Mouse (Mus musculus) hindbrain, embryonic 12.5 days (tissue): ENCODE measurements around the gene Cmtm8. TPM values are rescaled to one million over a fixed set of nuclear protein-coding genes. Genes with fewer than 3 reads are reported as not detected.
A peak's percentile ranks its signal among the peaks of the same experiment; 100 is the strongest.

ENCODE experiments used
- ATAC-seq: fragments of 200-750 bp; cut with Nextera tagmentation; 2 replicates; pipeline ENCODE4 v1.8.0; 2017; ENCODE audit warnings: moderate TSS enrichment; ENCODE audit not compliant: low FRiP score
- H3K27ac ChIP-seq: fragments of 300-500 bp; sonication (generic); 2 replicates; pipeline ENCODE4 v1.5.1; 2016; ENCODE audit warnings: mild to moderate bottlenecking
- H3K27me3 ChIP-seq: fragments of 300-500 bp; sonication (generic); 2 replicates; pipeline ENCODE4 v1.6.1; 2016; ENCODE audit warnings: mild to moderate bottlenecking
- H3K36me3 ChIP-seq: fragments of 300-500 bp; sonication (generic); 2 replicates; pipeline ENCODE4 v1.6.1; 2016; ENCODE audit warnings: mild to moderate bottlenecking
- H3K4me1 ChIP-seq: fragments of 300-500 bp; sonication (generic); 2 replicates; pipeline ENCODE4 v1.6.1; 2016
- H3K4me2 ChIP-seq: fragments of 300-500 bp; sonication (generic); replicated peaks from 2 replicates; pipeline ENCODE4 v1.6.1; 2016; ENCODE audit warnings: mild to moderate bottlenecking
- H3K4me3 ChIP-seq: fragments of 300-500 bp; sonication (generic); 2 replicates; pipeline ENCODE4 v1.5.1; 2016; ENCODE audit warnings: mild to moderate bottlenecking
- H3K9ac ChIP-seq: fragments of 300-500 bp; sonication (generic); 2 replicates; pipeline ENCODE4 v1.6.1; 2016; ENCODE audit warnings: mild to moderate bottlenecking, moderate library complexity
- H3K9me3 ChIP-seq: fragments of 300-500 bp; sonication (generic); replicated peaks from 2 replicates; pipeline ENCODE4 v1.6.1; 2016; ENCODE audit warnings: mild to moderate bottlenecking
- WGBS: fragments of 180-500 bp; shearing (Covaris S2); methylation state at CpG from one replicate; pipeline ENCODE4 v1.1.7; 2016; 5-methylcytosine and 5-hydroxymethylcytosine counted together
- polyA plus RNA-seq: library from polyadenylated mRNA; unstranded; fragments of >200 nt; fragmentation: Nextera tagmentation; extraction: Ambion mirVana; gene quantifications from 2 replicates; pipeline ENCODE4 v1.2.1, GENCODE M21; 2016

Gene Cmtm8
- polyA plus RNA-seq, 1 experiment from 2014 or later = 41.5 TPM

DNA sequence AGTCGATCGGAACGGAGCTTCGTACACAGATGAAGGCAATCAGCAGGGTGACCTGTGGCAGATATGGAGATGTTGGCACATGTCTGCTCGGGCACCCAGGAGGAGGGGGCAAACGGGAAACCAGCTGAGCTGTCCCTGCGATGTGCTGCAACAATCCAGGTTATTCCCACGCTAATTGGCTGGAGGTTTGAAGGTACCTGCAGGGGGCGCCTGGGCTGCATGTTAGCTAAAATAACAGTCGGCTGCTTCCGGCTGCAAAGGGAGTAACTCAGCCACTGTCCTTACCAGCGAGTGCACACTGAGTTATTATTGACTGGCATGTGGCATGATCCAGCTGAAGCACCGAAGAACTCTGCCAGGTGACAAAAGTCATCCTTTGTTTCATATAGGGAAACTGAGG lies 80.6 kb downstream of the Cmtm8 start:
- Histone ChIP-seq H3K4me1 (peaks cover 14% of the 10 kb centered on the region), H3K36me3 (no peaks in the 10 kb centered on the region), H3K9me3 (no peaks in the 10 kb centered on the region), H3K9ac (no peak overlapping the region), H3K4me2 (no peak overlapping the region), H3K4me3 (no peak overlapping the region), H3K27me3 (no peaks in the 10 kb centered on the region), H3K27ac (no peak overlapping the region)
- WGBS = 67% methylated on average over 13 of the region's 13 CpGs
- no peak for ATAC-seq

DNA sequence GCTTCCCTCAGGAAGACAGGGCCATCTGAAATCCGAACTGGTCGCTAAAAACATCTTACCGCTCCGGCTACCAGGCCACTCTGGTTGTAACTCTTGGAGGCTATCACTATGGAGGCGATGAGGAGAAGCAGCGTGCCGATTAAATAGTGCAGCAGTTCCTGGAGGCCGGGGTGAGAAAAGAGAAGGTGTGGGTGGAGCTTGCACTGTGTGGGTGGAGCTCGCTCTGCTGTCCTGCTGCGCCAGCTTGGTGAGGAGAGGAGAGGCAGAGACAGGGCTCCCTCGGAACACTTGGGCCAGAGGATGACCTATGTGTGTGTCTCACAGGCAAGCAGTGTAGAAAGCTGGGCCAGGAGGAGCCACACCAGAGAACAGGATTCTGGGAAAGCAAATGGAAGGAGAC lies 82.1 kb downstream of the Cmtm8 start:
- Histone ChIP-seq H3K9ac (no peak overlapping the region), H3K27ac (no peak overlapping the region), H3K9me3 (no peaks in the 10 kb centered on the region), H3K4me1 (peaks cover 2% of the 10 kb centered on the region; the same call in 1 of the 2 replicates), H3K4me2 (no peak overlapping the region), H3K27me3 (no peaks in the 10 kb centered on the region), H3K4me3 (no peak overlapping the region), H3K36me3 (0 out of 2 replicates have a peak, but pooled peaks cover 1% of the 10 kb centered on the region)
- no peak for ATAC-seq
- WGBS = 76% methylated on average over 11 of the region's 11 CpGs

DNA sequence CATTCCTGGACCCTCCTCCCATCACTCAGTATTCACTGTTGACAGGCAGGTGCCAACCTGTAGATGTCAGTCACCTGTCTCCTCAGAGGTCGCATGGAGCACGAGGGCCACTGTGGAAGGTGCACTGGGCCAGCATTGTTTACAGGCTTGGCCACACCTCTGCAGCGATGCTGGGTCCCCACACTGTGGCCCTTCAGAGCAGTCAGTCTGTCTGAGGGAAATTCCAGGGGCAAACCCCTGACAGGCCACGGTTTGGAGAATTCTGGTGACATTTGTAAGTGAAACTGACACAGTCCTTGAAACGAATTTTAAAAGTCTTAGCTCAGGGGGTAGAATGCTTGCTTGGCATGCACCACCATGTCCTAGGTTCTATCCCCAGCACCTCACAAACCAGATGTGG lies 83.6 kb downstream of the Cmtm8 start:
- H3K4me2 ChIP-seq = no peak overlapping the region
- 0 out of 2 replicates have a peak, but pooled peaks cover 4% of the 10 kb centered on the region for H3K36me3 ChIP-seq
- ATAC-seq = no peak
- no peak overlapping the region for H3K4me3 ChIP-seq
- 82% methylated on average over 5 of the region's 5 CpGs for WGBS
- no peak overlapping the region for H3K9ac ChIP-seq
- no peaks in the 10 kb centered on the region for H3K9me3 ChIP-seq
- H3K27me3 ChIP-seq = no peaks in the 10 kb centered on the region
- no peak overlapping the region for H3K27ac ChIP-seq
- H3K4me1 ChIP-seq = no peaks in the 10 kb centered on the region

DNA sequence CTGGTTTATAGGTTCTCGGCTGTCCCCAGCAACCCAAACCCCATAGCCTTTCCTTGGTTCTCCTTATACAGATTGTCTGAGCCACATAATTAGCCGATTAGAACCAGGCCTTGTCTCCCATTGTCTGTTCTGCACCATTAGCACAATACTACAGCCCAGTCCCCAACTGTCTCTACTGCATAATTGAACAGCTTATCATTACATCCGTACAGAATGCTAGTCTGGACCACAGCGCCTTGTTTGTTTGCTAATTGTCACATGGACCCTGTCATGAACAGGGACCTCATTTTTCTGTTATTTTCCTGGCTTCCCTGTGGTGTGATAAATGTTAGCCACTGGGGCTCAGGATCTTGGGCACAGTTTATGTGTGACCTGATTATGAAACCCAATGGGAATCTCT lies 84.1 kb downstream of the Cmtm8 start:
- 65% methylated on average over 4 of the region's 4 CpGs for WGBS
- H3K4me1 ChIP-seq = no peaks in the 10 kb centered on the region
- H3K27me3 ChIP-seq = no peaks in the 10 kb centered on the region
- H3K9ac ChIP-seq = no peak overlapping the region
- no peak; the same call in 1 of the 2 replicates for ATAC-seq
- no peaks in the 10 kb centered on the region for H3K9me3 ChIP-seq
- H3K27ac ChIP-seq = no peak overlapping the region
- H3K4me3 ChIP-seq = no peak overlapping the region
- 0 out of 2 replicates have a peak, but pooled peaks cover 4% of the 10 kb centered on the region for H3K36me3 ChIP-seq
- H3K4me2 ChIP-seq = no peak overlapping the region

DNA sequence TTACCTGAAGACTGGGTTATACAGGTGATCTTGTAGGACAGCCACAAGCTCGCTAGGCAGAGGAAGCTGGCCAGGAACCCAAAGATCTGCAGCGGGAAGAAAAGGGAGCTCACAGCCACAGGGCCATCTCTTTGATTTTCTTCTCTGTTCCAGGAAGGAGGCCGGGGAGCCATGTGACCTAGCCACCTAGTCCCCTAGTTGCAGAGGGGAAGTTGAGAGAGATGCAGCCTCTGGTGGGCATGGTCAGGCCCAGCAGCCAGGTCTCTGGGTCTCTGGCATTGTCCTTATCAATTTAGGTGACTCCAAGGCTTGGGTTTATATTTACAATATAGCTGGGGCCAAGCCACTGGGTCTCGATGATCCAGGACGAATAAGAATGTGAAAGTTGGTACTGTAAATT lies 85.2 kb downstream of the Cmtm8 start:
- Histone ChIP-seq H3K36me3 (0 out of 2 replicates have a peak, but pooled peaks cover 4% of the 10 kb centered on the region), H3K27me3 (no peaks in the 10 kb centered on the region), H3K4me2 (no peak overlapping the region), H3K9me3 (no peaks in the 10 kb centered on the region), H3K9ac (no peak overlapping the region), H3K27ac (no peak overlapping the region; the same call in 1 of the 2 replicates), H3K4me3 (no peak overlapping the region), H3K4me1 (no peaks in the 10 kb centered on the region)
- 86% methylated on average over 5 of the region's 5 CpGs for WGBS
- no peak for ATAC-seq

DNA sequence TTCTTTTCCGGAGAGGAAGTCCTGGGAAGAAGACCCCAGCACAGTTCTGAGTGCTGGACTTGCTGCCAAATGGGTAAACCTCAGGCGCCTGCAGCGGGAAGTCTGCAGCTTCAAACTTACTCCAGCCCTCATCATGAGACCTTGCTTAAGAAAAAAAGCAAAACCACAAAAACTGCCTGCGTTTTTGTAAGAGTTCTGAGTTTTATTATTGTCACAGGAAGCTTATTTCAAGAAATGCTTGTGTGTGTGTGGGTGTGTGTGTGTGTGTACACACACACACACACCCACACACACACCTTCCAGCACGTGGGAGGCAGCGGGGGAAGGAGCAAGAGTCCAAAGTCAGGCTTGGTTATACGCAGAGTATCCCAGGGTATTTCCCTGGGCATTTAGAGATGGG lies 85.7 kb downstream of the Cmtm8 start:
- Histone ChIP-seq H3K27ac (no peak overlapping the region; the same call in 1 of the 2 replicates), H3K4me2 (no peak overlapping the region), H3K4me3 (no peak overlapping the region), H3K9me3 (no peaks in the 10 kb centered on the region), H3K4me1 (peaks cover 1% of the 10 kb centered on the region; the same call in 1 of the 2 replicates), H3K9ac (no peak overlapping the region), H3K36me3 (0 out of 2 replicates have a peak, but pooled peaks cover 4% of the 10 kb centered on the region), H3K27me3 (no peaks in the 10 kb centered on the region)
- ATAC-seq = no peak
- 82% methylated on average over 7 of the region's 7 CpGs for WGBS

DNA sequence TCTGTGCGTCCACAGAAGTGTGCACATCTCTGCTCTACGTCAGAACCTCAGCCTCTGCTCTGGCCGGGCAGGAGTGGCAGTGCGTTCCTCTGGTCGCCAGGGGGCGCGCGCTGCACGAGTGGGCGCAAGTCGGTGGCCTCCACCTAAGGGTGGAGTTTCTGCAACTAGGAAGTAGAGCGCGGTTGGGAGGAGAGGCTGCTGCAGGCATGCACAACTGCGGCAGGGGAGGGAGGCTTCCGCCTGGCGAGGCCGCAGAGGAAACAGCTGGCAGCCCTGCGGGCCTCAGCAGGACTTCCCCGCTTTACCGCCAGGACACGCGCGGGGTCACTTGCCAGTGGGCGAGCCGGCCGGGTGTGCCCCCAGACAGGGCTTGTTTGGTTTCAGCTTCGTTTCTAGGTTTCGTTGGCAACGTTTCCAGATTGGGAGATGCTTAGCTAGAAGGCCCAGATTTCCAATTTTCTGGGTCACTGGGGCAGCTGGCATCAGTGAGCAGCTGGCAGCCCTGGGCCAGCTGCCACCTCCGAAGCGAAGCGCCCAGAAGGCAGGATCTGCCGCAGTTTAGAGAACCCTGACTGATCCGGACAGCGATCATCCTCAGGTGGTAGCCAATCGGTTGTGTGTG lies 91.0 kb downstream of the Cmtm8 start:
- peak overlapping the region; percentile 64 for H3K27ac ChIP-seq
- ATAC-seq = peak; percentile 87
- peak overlapping the region; percentile 55 for H3K9ac ChIP-seq
- peak overlapping the region; percentile 38 for H3K4me3 ChIP-seq
- 8% methylated on average over 36 of the region's 36 CpGs for WGBS
- H3K4me1 ChIP-seq = peaks cover 9% of the 10 kb centered on the region
- peaks cover 22% of the 10 kb centered on the region for H3K36me3 ChIP-seq
- H3K9me3 ChIP-seq = no peaks in the 10 kb centered on the region
- peak overlapping the region; percentile 66 for H3K4me2 ChIP-seq
- H3K27me3 ChIP-seq = no peaks in the 10 kb centered on the region

DNA sequence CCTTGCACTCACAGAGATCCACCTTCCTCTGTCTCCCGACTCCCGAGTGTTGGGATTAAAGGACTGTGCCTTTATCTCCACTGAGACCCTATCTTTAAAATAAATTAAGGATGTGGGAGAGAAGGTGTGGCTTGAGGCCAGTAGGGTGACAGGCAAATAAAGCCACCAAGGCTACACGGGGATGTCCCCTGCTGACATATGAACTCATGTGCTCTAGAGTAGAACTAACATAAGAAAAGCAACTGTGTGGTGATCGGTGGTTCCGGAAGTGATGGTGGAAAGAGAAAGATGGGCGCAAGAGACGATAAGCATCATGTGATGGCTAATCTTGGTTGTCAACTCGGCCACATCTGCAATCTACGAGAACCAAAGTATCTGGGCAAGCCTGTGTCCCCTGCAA lies 91.6 kb downstream of the Cmtm8 start:
- peak; percentile 9 for ATAC-seq
- Histone ChIP-seq H3K27me3 (no peaks in the 10 kb centered on the region), H3K36me3 (peaks cover 29% of the 10 kb centered on the region), H3K9me3 (no peaks in the 10 kb centered on the region), H3K4me3 (no peak overlapping the region), H3K27ac (no peak overlapping the region; the same call in 1 of the 2 replicates), H3K4me2 (peak overlapping the region; percentile 66), H3K9ac (no peak overlapping the region), H3K4me1 (peaks cover 9% of the 10 kb centered on the region)
- WGBS = 72% methylated on average over 9 of the region's 9 CpGs

DNA sequence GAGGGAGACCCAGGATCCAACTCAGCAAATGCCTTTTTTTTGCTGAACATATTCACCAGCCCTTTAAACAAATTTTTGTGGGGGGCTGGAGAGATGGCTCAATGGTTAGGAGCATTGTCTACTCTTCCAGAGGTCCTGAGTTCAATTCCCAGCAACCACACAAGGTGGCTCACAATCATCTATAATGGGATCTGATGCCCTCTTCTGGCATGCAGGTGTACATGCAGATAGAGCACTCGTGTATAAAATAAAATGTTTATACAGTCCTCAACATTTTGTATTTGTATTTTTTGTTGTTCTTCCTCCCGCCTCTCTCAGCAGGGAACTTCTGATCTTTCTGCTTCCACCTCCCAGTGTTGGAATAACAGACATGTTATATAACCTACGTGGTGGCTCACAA lies 92.4 kb downstream of the Cmtm8 start:
- H3K4me1 ChIP-seq = peaks cover 9% of the 10 kb centered on the region
- ATAC-seq = no peak
- no peak overlapping the region for H3K27ac ChIP-seq
- no peak overlapping the region for H3K4me3 ChIP-seq
- no peak overlapping the region for H3K4me2 ChIP-seq
- H3K36me3 ChIP-seq = peaks cover 32% of the 10 kb centered on the region
- no peaks in the 10 kb centered on the region for H3K9me3 ChIP-seq
- H3K9ac ChIP-seq = no peak overlapping the region
- H3K27me3 ChIP-seq = no peaks in the 10 kb centered on the region
- WGBS = 78% methylated on average over 3 of the region's 3 CpGs

DNA sequence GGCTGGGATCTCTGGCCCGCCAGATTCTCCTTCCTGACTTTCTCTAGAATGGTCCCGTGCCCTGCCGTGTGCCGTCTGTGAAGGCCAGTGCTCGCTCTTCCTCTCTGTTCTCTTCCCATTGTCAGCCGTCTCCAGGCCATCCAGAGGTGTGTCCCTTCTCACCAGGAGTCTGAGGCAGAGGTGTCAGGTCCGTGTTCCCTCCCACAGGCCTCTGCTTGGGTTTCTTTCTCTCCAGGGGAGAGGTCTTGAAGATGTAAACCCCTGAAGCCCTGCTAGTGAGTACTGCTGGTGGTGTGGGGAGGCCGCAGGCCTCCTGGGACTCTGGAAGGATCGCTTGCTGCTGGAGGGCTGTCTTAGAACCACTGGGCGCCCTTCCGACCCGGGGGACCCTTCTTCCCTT lies 96.5 kb downstream of the Cmtm8 start:
- no peak overlapping the region for H3K4me3 ChIP-seq
- H3K36me3 ChIP-seq = peaks cover 36% of the 10 kb centered on the region
- H3K27ac ChIP-seq = no peak overlapping the region
- H3K9me3 ChIP-seq = no peaks in the 10 kb centered on the region
- H3K4me1 ChIP-seq = no peaks in the 10 kb centered on the region
- ATAC-seq = no peak
- H3K27me3 ChIP-seq = no peaks in the 10 kb centered on the region
- H3K9ac ChIP-seq = no peak overlapping the region
- WGBS = 87% methylated on average over 12 of the region's 12 CpGs
- no peak overlapping the region for H3K4me2 ChIP-seq

DNA sequence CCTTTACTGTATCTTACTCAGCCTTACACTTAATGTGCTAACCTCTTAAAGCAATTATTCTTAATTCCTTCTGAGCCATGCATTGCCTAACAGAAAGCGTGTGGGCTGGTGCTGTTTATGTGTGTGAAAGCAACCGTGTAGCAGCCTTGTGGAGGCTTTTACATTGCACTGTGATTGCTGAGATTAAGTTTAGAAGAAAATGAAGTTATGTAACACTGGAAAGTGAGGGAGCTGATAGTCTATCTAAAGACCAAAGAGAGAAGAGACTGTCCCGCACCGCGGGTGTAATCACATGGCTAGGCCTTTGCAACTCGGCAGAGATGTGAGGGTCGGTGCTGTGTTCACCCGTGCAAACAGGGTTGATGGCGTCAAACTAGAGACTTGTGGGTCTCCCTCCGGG lies 96.9 kb downstream of the Cmtm8 start:
- no peaks in the 10 kb centered on the region for H3K27me3 ChIP-seq
- H3K4me3 ChIP-seq = no peak overlapping the region
- no peak overlapping the region for H3K9ac ChIP-seq
- H3K4me1 ChIP-seq = no peaks in the 10 kb centered on the region
- no peak overlapping the region for H3K27ac ChIP-seq
- H3K36me3 ChIP-seq = peaks cover 36% of the 10 kb centered on the region
- H3K4me2 ChIP-seq = no peak overlapping the region
- WGBS = 86% methylated on average over 10 of the region's 10 CpGs
- H3K9me3 ChIP-seq = no peaks in the 10 kb centered on the region
- ATAC-seq = no peak

DNA sequence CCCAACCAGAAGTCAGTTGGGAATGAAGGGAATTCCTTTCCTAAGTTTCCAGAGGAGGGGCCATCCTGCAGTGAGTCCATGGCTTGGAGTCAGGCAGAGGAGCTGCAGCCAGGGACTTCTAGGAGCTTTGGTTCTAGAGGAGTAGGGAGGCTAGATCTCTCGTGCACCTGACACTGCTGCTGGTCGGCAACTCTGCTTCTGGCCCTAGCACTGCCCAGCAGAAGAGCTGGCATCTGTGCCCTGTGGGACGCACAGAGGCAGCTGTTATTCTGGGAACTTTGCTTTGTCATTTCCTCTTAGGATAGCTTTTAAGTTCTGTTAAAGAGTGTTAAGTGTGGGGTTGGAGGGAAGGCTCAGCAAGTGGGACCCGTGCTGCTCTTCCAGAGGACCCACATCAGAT lies 98.3 kb downstream of the Cmtm8 start:
- no peak overlapping the region for H3K4me2 ChIP-seq
- H3K4me1 ChIP-seq = no peaks in the 10 kb centered on the region
- no peaks in the 10 kb centered on the region for H3K9me3 ChIP-seq
- 84% methylated on average over 4 of the region's 4 CpGs for WGBS
- H3K4me3 ChIP-seq = no peak overlapping the region
- H3K9ac ChIP-seq = no peak overlapping the region
- peaks cover 41% of the 10 kb centered on the region for H3K36me3 ChIP-seq
- no peaks in the 10 kb centered on the region for H3K27me3 ChIP-seq
- ATAC-seq = no peak
- H3K27ac ChIP-seq = no peak overlapping the region

DNA sequence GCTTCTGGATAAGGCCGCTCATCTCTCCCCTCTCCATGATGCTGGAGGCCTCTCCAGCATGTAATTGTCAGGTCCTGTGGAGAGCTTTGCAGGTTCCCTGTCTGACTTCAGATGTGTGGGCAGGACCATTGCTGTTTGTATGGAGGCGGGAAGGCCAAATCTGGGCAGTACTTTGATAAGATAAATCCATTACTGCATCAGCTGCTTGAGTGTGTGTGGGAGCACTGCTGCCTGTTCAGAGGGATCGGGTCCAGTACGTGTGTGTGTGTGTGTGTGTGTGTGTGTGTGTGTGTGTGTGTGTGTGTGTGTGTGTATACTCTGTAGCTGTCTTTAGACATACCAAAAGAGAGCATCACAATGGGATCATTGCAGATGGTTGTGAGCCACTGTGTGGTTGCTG lies 98.8 kb downstream of the Cmtm8 start:
- no peak overlapping the region for H3K9ac ChIP-seq
- H3K27me3 ChIP-seq = no peaks in the 10 kb centered on the region
- H3K4me3 ChIP-seq = no peak overlapping the region
- peaks cover 37% of the 10 kb centered on the region for H3K36me3 ChIP-seq
- H3K4me1 ChIP-seq = no peaks in the 10 kb centered on the region
- no peak overlapping the region for H3K4me2 ChIP-seq
- no peak overlapping the region for H3K27ac ChIP-seq
- 91% methylated on average over 4 of the region's 4 CpGs for WGBS
- no peaks in the 10 kb centered on the region for H3K9me3 ChIP-seq
- ATAC-seq = no peak
